Mouse (Mus musculus) liver, postnatal 0 days (tissue): ENCODE measurements around the gene Rhbdf2.

Experiments
- CTCF ChIP-seq: sonication (generic); IDR thresholded peaks from 2 replicates; pipeline ENCODE4 v1.5.1; 2016; ENCODE audit warnings: antibody characterized with exemption, low read depth
- EP300 ChIP-seq: IDR thresholded peaks from 2 replicates; pipeline ENCODE4 v1.6.1; 2016; ENCODE audit warnings: antibody characterized with exemption, low read depth, mild to moderate bottlenecking

DNA sequence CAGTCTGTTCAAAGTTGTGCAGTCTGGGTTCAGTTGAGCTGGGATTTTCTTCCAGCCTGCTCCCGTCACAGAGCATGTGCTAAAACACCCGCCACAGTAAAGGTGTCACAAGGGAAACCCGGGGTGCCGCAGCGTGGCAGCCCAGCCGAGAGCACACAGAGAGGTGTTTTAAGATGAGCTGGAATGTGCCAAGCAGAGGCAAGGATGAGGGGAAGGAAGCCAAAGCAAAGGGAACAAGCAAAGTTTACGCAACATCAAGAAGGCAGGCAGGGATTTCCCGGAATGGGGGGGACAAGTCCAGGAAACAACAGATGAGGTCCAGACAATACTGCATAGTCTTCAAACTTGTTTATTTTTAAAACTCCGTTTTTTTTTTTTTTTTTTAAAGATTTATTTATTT, 39.7 kb upstream of the Rhbdf2 start:
- TF ChIP-seq CTCF (no peak), EP300 (no peak)
